Mouse (Mus musculus) hindbrain, embryonic 13.5 days (tissue): ENCODE measurements around the gene Mis12. TPM values are rescaled to one million over a fixed set of nuclear protein-coding genes. Genes with fewer than 3 reads are reported as not detected.

Source experiments
- ATAC-seq: fragments of 200-750 bp; cut with Nextera tagmentation; 2 replicates; pipeline ENCODE4 v1.8.0; 2017; ENCODE audit warnings: moderate TSS enrichment; ENCODE audit not compliant: low FRiP score
- H3K27ac ChIP-seq: fragments of 300-500 bp; sonication (generic); 2 replicates; pipeline ENCODE4 v1.5.1; 2015; ENCODE audit warnings: inconsistent platforms, mild to moderate bottlenecking, moderate library complexity
- H3K27me3 ChIP-seq: fragments of 300-500 bp; sonication (generic); 2 replicates; pipeline ENCODE4 v1.6.1; 2015; ENCODE audit warnings: mild to moderate bottlenecking, inconsistent platforms
- H3K36me3 ChIP-seq: fragments of 300-500 bp; sonication (generic); 2 replicates; pipeline ENCODE4 v1.6.1; 2015; ENCODE audit warnings: mild to moderate bottlenecking, inconsistent platforms
- H3K4me1 ChIP-seq: fragments of 300-500 bp; sonication (generic); replicated peaks from 2 replicates; pipeline ENCODE4 v1.6.1; 2015; ENCODE audit warnings: inconsistent platforms
- H3K4me2 ChIP-seq: fragments of 300-500 bp; sonication (generic); 2 replicates; pipeline ENCODE4 v1.6.1; 2015; ENCODE audit warnings: inconsistent platforms, mild to moderate bottlenecking, moderate library complexity
- H3K4me3 ChIP-seq: fragments of 300-500 bp; sonication (generic); 2 replicates; pipeline ENCODE4 v1.5.1; 2015; ENCODE audit warnings: mild to moderate bottlenecking, inconsistent platforms
- H3K9ac ChIP-seq: fragments of 300-500 bp; sonication (generic); 2 replicates; pipeline ENCODE4 v1.6.1; 2015; ENCODE audit warnings: mild to moderate bottlenecking, inconsistent platforms
- H3K9me3 ChIP-seq: fragments of 300-500 bp; sonication (generic); 2 replicates; pipeline ENCODE4 v1.6.1; 2016; ENCODE audit warnings: inconsistent platforms
- whole genome bisulfite sequencing: fragments of 180-500 bp; shearing (Covaris S2); methylation state at CpG from one replicate; pipeline ENCODE4 v1.1.7; 2015; 5-methylcytosine and 5-hydroxymethylcytosine counted together
- polyA plus RNA-seq: library from polyadenylated mRNA; unstranded; fragments of >200 nt; fragmentation: Nextera tagmentation; extraction: Ambion mirVana; gene quantifications from 2 replicates; pipeline ENCODE4 v1.2.1, GENCODE M21; 2015

Gene Mis12
- polyA plus RNA-seq, 1 experiment from 2014 or later: 39.0 TPM

- Histone ChIP-seq H3K27ac (peak within 1 kb of the TSS; percentile 56; the same call in 1 of the 2 replicates), H3K9ac (peak within 1 kb of the TSS; percentile 93), H3K27me3 (no peaks in the 10 kb centered on the region), H3K4me2 (peak within 1 kb of the TSS; percentile 67), H3K4me1 (peaks cover 22% of the 10 kb centered on the region), H3K4me3 (peak within 1 kb of the TSS; percentile 100), H3K9me3 (no peaks in the 10 kb centered on the region), H3K36me3 (peaks cover 71% of the 10 kb centered on the region)
- under 1% methylated on average over 64 of the region's 64 CpGs for WGBS
- ATAC-seq: peak; percentile 95
Measured at GRCm38 (mm10) chr11:70982557-70983228, 36.7 kb upstream of the Mis12 start, which contains the start of gene C1qbp. Gene C1qbp, minus strand, starts transcription at chr11:70983026.

GRCm38 (mm10) chr11:71001167-71001566, 18.2 kb upstream of the Mis12 start:
- Histone ChIP-seq H3K27me3 (no peaks in the 10 kb centered on the region), H3K4me2 (no peak overlapping the region), H3K9me3 (no peaks in the 10 kb centered on the region), H3K9ac (no peak overlapping the region), H3K4me3 (no peak overlapping the region), H3K4me1 (peaks cover 28% of the 10 kb centered on the region), H3K36me3 (peaks cover 38% of the 10 kb centered on the region), H3K27ac (no peak overlapping the region)
- ATAC-seq: no peak
- WGBS: 94% methylated on average over 4 of the region's 4 CpGs

DNA sequence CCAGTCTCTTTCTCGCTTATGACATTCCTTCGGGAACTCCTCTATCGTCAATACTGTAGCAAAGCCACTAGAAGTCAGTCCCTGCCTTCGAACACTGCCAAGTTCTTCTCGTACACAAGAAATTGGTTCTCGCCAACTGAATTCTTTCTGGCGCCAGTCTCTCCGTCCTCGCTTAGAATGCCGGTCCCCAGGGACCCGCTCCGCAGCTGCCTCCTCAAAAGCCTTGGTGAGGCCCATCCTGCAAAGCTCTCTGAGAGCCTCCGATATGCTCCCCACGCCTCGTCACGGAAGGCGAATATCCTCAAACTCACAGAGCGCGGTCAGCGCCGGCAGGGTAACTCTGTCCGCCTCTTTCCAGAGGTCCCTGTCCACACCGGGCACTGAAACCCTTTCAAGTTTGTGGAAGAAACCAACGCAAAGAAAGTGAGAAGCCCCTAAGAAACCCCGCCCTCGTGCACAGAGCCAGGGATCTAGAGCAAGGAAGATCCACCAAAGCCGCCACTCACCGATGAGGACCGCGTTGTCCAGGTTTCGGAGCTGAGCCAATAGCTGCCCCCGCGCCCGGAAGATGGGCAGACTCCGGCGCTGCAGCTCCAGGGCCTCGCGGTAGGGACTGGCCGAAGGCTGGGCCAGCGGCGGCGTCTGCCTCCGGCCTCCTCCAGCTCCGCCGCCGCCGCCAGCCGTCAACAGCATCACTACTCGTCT, 15.6 kb upstream of the Mis12 start:
- WGBS: under 1% methylated on average over 49 of the region's 49 CpGs
- Histone ChIP-seq H3K9ac (peak overlapping the region; percentile 87), H3K4me3 (peak overlapping the region; percentile 89)

GRCm38 (mm10) chr11:71004316-71004773, 15.1 kb upstream of the Mis12 start, which contains the start of gene Dhx33:
Gene Dhx33, minus strand, starts transcription at chr11:71004437.
- ATAC-seq: peak; percentile 98
- no peaks in the 10 kb centered on the region for H3K9me3 ChIP-seq
- under 1% methylated on average over 35 of the region's 35 CpGs for WGBS
- peak within 1 kb of the TSS; percentile 89 for H3K4me3 ChIP-seq
- H3K27me3 ChIP-seq: no peaks in the 10 kb centered on the region
- peak within 1 kb of the TSS; percentile 84 for H3K4me2 ChIP-seq
- peaks cover 33% of the 10 kb centered on the region for H3K36me3 ChIP-seq
- peaks cover 28% of the 10 kb centered on the region for H3K4me1 ChIP-seq
- H3K27ac ChIP-seq: peak within 1 kb of the TSS; percentile 80
- H3K9ac ChIP-seq: peak within 1 kb of the TSS; percentile 87

More for the DNA sequence above, 15.6 kb upstream of the Mis12 start:
- Histone ChIP-seq H3K4me1 (peaks cover 28% of the 10 kb centered on the region), H3K27ac (peak overlapping the region; percentile 80), H3K27me3 (no peaks in the 10 kb centered on the region), H3K36me3 (peaks cover 34% of the 10 kb centered on the region), H3K4me2 (peak overlapping the region; percentile 84), H3K9me3 (no peaks in the 10 kb centered on the region)
- ATAC-seq: peak; percentile 87

DNA sequence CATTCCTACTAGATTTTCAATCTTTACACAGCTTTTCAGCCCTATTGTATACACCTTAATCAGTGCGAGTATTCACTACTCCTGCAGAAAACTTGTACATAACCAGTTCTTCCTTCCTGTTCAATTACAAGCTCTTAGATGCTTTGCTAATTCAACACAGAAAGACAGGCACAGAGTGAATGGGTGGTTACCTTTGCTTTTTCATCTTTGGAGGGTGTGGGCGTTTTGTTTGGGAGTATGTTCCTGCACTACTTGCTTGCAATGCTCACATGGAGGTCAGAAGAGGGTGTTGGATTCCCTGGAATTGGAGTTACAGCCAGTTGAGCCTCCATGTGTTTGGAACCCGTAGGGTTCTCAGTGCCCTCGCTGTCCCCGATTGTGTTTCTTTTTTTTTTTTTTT, 14.4 kb upstream of the Mis12 start:
- WGBS: 66% methylated on average over 5 of the region's 5 CpGs
- peak overlapping the region; percentile 55; the same call in 1 of the 2 replicates for H3K27ac ChIP-seq

DNA sequence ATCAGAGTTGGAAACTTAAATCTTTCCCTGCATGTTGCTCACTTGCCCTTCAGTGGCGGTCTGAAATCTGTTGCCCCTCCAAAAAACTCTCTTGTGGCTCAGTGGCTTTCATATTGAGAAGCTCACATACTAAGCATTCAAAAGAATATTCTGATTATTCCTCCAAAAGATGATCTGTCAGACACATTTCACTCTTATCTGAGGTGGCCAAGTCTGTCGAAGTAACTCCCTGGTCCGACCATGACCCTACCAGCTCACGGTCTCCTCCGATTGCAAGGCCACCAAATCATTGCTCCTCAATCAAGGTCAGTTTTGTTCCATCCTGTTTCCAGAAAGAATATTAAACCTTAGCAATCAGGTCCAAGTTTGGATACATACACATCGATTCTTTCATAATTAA, 12.4 kb upstream of the Mis12 start:
- no peak overlapping the region for H3K9ac ChIP-seq
- H3K27ac ChIP-seq: no peak overlapping the region
- 95% methylated on average over 6 of the region's 6 CpGs for WGBS
- H3K4me2 ChIP-seq: no peak overlapping the region
- H3K27me3 ChIP-seq: no peaks in the 10 kb centered on the region
- no peak overlapping the region for H3K4me3 ChIP-seq
- H3K9me3 ChIP-seq: no peaks in the 10 kb centered on the region
- peaks cover 44% of the 10 kb centered on the region for H3K36me3 ChIP-seq
- H3K4me1 ChIP-seq: peaks cover 22% of the 10 kb centered on the region
- no peak for ATAC-seq

More for the DNA sequence above, 14.4 kb upstream of the Mis12 start:
- Histone ChIP-seq H3K4me3 (peak overlapping the region; percentile 89), H3K9ac (peak overlapping the region; percentile 46; the same call in 1 of the 2 replicates), H3K27me3 (no peaks in the 10 kb centered on the region), H3K36me3 (peaks cover 33% of the 10 kb centered on the region), H3K4me2 (peak overlapping the region; percentile 53), H3K4me1 (peaks cover 28% of the 10 kb centered on the region), H3K9me3 (no peaks in the 10 kb centered on the region)
- ATAC-seq: no peak

- H3K27me3 ChIP-seq: no peaks in the 10 kb centered on the region
- no peak for ATAC-seq
- H3K9me3 ChIP-seq: no peaks in the 10 kb centered on the region
- no peak overlapping the region for H3K4me2 ChIP-seq
- H3K9ac ChIP-seq: peak overlapping the region; percentile 13; the same call in 1 of the 2 replicates
- no peak overlapping the region for H3K4me3 ChIP-seq
- H3K4me1 ChIP-seq: peaks cover 14% of the 10 kb centered on the region
- peaks cover 52% of the 10 kb centered on the region for H3K36me3 ChIP-seq
- 94% methylated on average over 7 of the region's 7 CpGs for WGBS
- H3K27ac ChIP-seq: no peak overlapping the region
Measured at GRCm38 (mm10) chr11:71007831-71008230, 11.6 kb upstream of the Mis12 start.

DNA sequence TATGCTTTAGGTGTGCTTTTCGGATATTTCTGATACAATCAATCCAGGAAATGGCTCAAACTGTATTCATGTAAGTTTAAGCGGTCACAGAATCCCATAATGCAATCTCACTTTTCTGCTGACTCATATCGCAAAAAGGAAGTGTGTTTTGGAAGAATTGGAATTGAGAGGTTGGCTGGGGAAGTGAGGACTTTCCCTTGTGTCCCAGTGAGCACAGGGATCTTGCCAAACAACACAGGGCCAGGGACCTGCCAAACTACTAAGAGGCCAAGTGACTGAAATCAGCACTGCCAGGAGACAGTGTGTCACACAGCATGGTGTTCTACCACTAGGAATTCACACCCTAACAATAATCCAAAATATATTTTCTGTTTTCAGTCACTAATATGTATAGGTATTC, 11.1 kb upstream of the Mis12 start:
- H3K27me3 ChIP-seq: no peaks in the 10 kb centered on the region
- peaks cover 9% of the 10 kb centered on the region for H3K4me1 ChIP-seq
- H3K36me3 ChIP-seq: peaks cover 53% of the 10 kb centered on the region
- H3K9me3 ChIP-seq: no peaks in the 10 kb centered on the region
- no peak overlapping the region for H3K9ac ChIP-seq
- 97% methylated on average over 3 of the region's 3 CpGs for WGBS
- no peak overlapping the region for H3K27ac ChIP-seq
- no peak for ATAC-seq
- no peak overlapping the region for H3K4me3 ChIP-seq
- H3K4me2 ChIP-seq: no peak overlapping the region

DNA sequence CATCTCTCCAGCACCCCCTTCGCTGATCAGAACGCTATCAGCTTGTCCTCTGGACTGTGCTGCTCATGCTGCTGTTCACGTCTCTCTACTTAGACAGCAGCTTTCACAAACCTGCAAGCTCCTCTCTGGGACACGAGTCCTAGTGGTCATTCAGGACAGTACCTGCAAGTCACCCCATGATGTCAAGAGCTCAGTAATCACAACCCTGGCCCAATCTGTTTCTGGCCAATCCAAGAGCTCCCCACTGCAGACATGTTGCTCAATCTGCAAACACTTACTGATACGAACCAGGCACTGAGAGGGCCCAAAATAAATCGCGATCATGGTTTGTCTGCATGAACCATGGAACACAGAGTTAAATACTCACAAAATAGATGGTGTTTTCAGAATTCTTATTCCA, 6.7 kb upstream of the Mis12 start:
- H3K9me3 ChIP-seq: no peaks in the 10 kb centered on the region
- no peak overlapping the region for H3K9ac ChIP-seq
- ATAC-seq: no peak
- WGBS: 95% methylated on average over 7 of the region's 7 CpGs
- no peak overlapping the region for H3K27ac ChIP-seq
- no peak overlapping the region for H3K4me3 ChIP-seq
- H3K4me1 ChIP-seq: peaks cover 20% of the 10 kb centered on the region
- H3K27me3 ChIP-seq: no peaks in the 10 kb centered on the region
- H3K36me3 ChIP-seq: peaks cover 51% of the 10 kb centered on the region
- H3K4me2 ChIP-seq: no peak overlapping the region

DNA sequence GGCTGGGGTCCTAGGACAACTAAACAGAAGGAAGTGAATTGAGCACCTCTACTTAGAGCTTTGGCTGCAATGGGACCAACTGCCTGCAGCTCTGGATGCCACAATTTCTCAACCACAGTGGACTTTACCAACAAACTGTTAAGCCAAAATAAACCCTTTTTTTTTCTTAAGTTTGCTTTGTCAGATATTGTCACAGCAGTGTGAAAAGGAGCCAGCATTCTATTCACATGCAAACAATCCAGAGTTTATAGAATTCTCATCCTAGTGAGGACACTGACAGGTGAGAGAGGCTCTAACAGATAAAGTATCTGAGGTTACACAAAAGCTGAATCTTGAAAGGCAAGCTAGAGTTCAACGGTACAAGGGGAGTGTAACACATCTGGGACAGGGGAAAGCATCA, 2.4 kb upstream of the Mis12 start:
- H3K4me2 ChIP-seq: no peak overlapping the region; the same call in 1 of the 2 replicates
- H3K27me3 ChIP-seq: no peaks in the 10 kb centered on the region
- H3K9ac ChIP-seq: no peak overlapping the region
- peaks cover 42% of the 10 kb centered on the region for H3K4me1 ChIP-seq
- H3K27ac ChIP-seq: no peak overlapping the region
- whole genome bisulfite sequencing: 84% methylated on average over 1 of the region's 1 CpGs
- no peaks in the 10 kb centered on the region for H3K9me3 ChIP-seq
- peaks cover 16% of the 10 kb centered on the region for H3K36me3 ChIP-seq
- no peak overlapping the region for H3K4me3 ChIP-seq
- no peak for ATAC-seq

GRCm38 (mm10) chr11:71018416-71019200, 803 bp upstream of the Mis12 start:
- Histone ChIP-seq H3K27ac (peak overlapping the region; percentile 88), H3K36me3 (peaks cover 14% of the 10 kb centered on the region), H3K4me3 (peak overlapping the region; percentile 90), H3K4me2 (peak overlapping the region; percentile 81), H3K4me1 (peaks cover 45% of the 10 kb centered on the region), H3K27me3 (no peaks in the 10 kb centered on the region), H3K9ac (peak overlapping the region; percentile 89), H3K9me3 (no peaks in the 10 kb centered on the region)
- 5% methylated on average over 28 of the region's 28 CpGs for WGBS
- ATAC-seq: no peak

- H3K4me1 ChIP-seq: peaks cover 24% of the 10 kb centered on the region
- no peaks in the 10 kb centered on the region for H3K9me3 ChIP-seq
- WGBS: 73% methylated on average over 3 of the region's 3 CpGs
- no peak overlapping the region for H3K4me3 ChIP-seq
- no peak for ATAC-seq
- no peak overlapping the region for H3K27ac ChIP-seq
- H3K9ac ChIP-seq: 0 out of 2 replicates have a peak overlapping the region, but pooled peaks have one; percentile 19
- H3K36me3 ChIP-seq: peaks cover 39% of the 10 kb centered on the region
- H3K4me2 ChIP-seq: no peak overlapping the region
- H3K27me3 ChIP-seq: no peaks in the 10 kb centered on the region
Measured at GRCm38 (mm10) chr11:71028280-71028679, 8.9 kb downstream of the Mis12 start.
